Mouse (Mus musculus): Measurements from ENCODE around the gene Nrip2.

- TF ChIP-seq CTCF (conservative IDR thresholded peaks at IDR 0.05; ENCODE audit: low read length) (no peak), NANOG (IDR thresholded peaks at IDR 0.05; ENCODE audit: borderline replicate concordance, low read length) (no peak), POU5F1 (IDR thresholded peaks at IDR 0.05; ENCODE audit: borderline replicate concordance, low read length) (no peak)
Measured at GRCm38 (mm10) chr6:128421480-128421879, 22.4 kb downstream of the Nrip2 start.

Data from E14TG2a.4 (cell line).